Mouse (Mus musculus) bone marrow, adult 2 months (tissue): Measurements from ENCODE around the gene Med12l.

ENCODE experiments used
- CTCF ChIP-seq: fragments of 200-500 bp; IDR thresholded peaks from 2 replicates; pipeline ENCODE4 v1.5.1; 2011; ENCODE audit warnings: low read length, control low read depth; ENCODE audit not compliant: control insufficient read depth, insufficient read depth
- POLR2A ChIP-seq: fragments of 200-500 bp; IDR thresholded peaks from 2 replicates; pipeline ENCODE4 v1.6.1; 2011; ENCODE audit warnings: low read depth, mild to moderate bottlenecking, control low read depth, low read length, borderline replicate concordance; ENCODE audit not compliant: control insufficient read depth

DNA sequence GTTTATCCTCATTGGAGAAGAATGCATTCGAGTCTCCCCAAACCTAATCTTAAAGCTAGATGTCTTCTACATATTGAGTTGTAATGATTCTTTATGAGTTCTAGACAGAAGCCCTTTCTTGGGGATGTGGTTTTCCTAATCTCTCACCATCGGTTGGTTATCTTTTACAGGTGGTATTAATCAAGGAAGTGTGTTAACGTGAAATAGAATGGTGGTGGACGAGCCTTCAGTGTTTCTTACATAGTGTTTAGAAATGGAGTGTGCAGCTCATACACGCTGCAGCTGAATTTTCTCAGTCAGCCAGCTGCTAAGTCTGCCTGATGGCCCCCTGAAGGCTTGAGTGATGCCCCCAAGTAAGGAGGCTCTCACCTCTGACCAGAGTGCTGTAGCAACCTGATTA is 56.5 kb downstream of the Med12l start:
- no peak for TF ChIP-seq CTCF
- TF ChIP-seq POLR2A: no peak
